Mouse (Mus musculus) midbrain, embryonic 15.5 days (tissue): ENCODE results near the gene Sf1. TPM values are rescaled to one million over a fixed set of nuclear protein-coding genes. Genes with fewer than 3 reads are reported as not detected.
A peak's percentile ranks its signal among the peaks of the same experiment; 100 is the strongest.

Source experiments
- ATAC-seq: fragments of 200-750 bp; cut with Nextera tagmentation; replicated peaks from 2 replicates; pipeline ENCODE4 v1.8.0; 2017; ENCODE audit warnings: moderate TSS enrichment
- H3K27ac ChIP-seq: fragments of 300-500 bp; sonication (generic); 2 replicates; pipeline ENCODE4 v1.5.1; 2015; ENCODE audit warnings: mild to moderate bottlenecking, inconsistent platforms
- H3K27me3 ChIP-seq: fragments of 300-500 bp; sonication (generic); replicated peaks from 2 replicates; pipeline ENCODE4 v1.6.1; 2015; ENCODE audit warnings: inconsistent platforms
- H3K36me3 ChIP-seq: fragments of 300-500 bp; sonication (generic); replicated peaks from 2 replicates; pipeline ENCODE4 v1.6.1; 2015; ENCODE audit warnings: inconsistent platforms
- H3K4me1 ChIP-seq: fragments of 300-500 bp; sonication (generic); 2 replicates; pipeline ENCODE4 v1.6.1; 2015; ENCODE audit warnings: inconsistent platforms
- H3K4me2 ChIP-seq: fragments of 300-500 bp; sonication (generic); 2 replicates; pipeline ENCODE4 v1.6.1; 2015; ENCODE audit warnings: inconsistent platforms, mild to moderate bottlenecking, moderate library complexity
- H3K4me3 ChIP-seq: fragments of 300-500 bp; sonication (generic); 2 replicates; pipeline ENCODE4 v1.5.1; 2015; ENCODE audit warnings: mild to moderate bottlenecking, inconsistent platforms
- H3K9ac ChIP-seq: fragments of 300-500 bp; sonication (generic); 2 replicates; pipeline ENCODE4 v1.6.1; 2015; ENCODE audit warnings: mild to moderate bottlenecking, inconsistent platforms
- H3K9me3 ChIP-seq: fragments of 300-500 bp; sonication (generic); 2 replicates; pipeline ENCODE4 v1.6.1; 2016; ENCODE audit warnings: inconsistent platforms
- WGBS: fragments of 180-500 bp; shearing (Covaris S2); methylation state at CpG from one replicate; pipeline ENCODE4 v1.1.7; 2015; ENCODE audit warnings: mixed read lengths; 5-methylcytosine and 5-hydroxymethylcytosine counted together
- polyA plus RNA-seq: library from polyadenylated mRNA; unstranded; fragments of >200 nt; fragmentation: Nextera tagmentation; extraction: Ambion mirVana; gene quantifications from 2 replicates; pipeline ENCODE4 v1.2.1, GENCODE M21; 2015

Gene Sf1
- polyA plus RNA-seq, 1 experiment from 2014 or later: 112 TPM

- WGBS: 87% methylated on average over 19 of the region's 19 CpGs
- ATAC-seq: no peak
- Histone ChIP-seq H3K27me3 (0 out of 2 replicates have a peak, but pooled peaks cover 3% of the 10 kb centered on the region), H3K4me1 (peaks cover 7% of the 10 kb centered on the region), H3K4me2 (no peak overlapping the region), H3K9me3 (no peaks in the 10 kb centered on the region), H3K27ac (no peak overlapping the region), H3K9ac (no peak overlapping the region), H3K36me3 (peaks cover 47% of the 10 kb centered on the region), H3K4me3 (no peak overlapping the region)
Observed at GRCm38 (mm10) chr19:6343066-6343925, 20.2 kb upstream of the Sf1 start.

GRCm38 (mm10) chr19:6343996-6344395 lies 19.5 kb upstream of the Sf1 start:
- Histone ChIP-seq H3K27me3 (0 out of 2 replicates have a peak, but pooled peaks cover 3% of the 10 kb centered on the region), H3K9me3 (no peaks in the 10 kb centered on the region), H3K9ac (no peak overlapping the region), H3K4me3 (no peak overlapping the region), H3K36me3 (peaks cover 42% of the 10 kb centered on the region), H3K4me1 (peaks cover 7% of the 10 kb centered on the region), H3K27ac (no peak overlapping the region), H3K4me2 (no peak overlapping the region)
- 88% methylated on average over 5 of the region's 5 CpGs for WGBS
- no peak for ATAC-seq

- Histone ChIP-seq H3K4me3 (no peak overlapping the region), H3K36me3 (peaks cover 36% of the 10 kb centered on the region; the same call in 1 of the 2 replicates), H3K27me3 (no peaks in the 10 kb centered on the region), H3K9ac (no peak overlapping the region), H3K27ac (no peak overlapping the region), H3K4me1 (peaks cover 4% of the 10 kb centered on the region), H3K4me2 (no peak overlapping the region), H3K9me3 (no peaks in the 10 kb centered on the region)
- 97% methylated on average over 5 of the region's 5 CpGs for WGBS
- no peak for ATAC-seq
Observed at GRCm38 (mm10) chr19:6346023-6346422, 17.5 kb upstream of the Sf1 start.

GRCm38 (mm10) chr19:6346661-6347060 lies 16.8 kb upstream of the Sf1 start:
- no peak overlapping the region for H3K27ac ChIP-seq
- peaks cover 39% of the 10 kb centered on the region; the same call in 1 of the 2 replicates for H3K36me3 ChIP-seq
- no peaks in the 10 kb centered on the region for H3K9me3 ChIP-seq

GRCm38 (mm10) chr19:6347615-6348014 lies 15.9 kb upstream of the Sf1 start:
- no peak overlapping the region for H3K4me3 ChIP-seq
- 96% methylated on average over 4 of the region's 4 CpGs for WGBS

More at GRCm38 (mm10) chr19:6346661-6347060, 16.8 kb upstream of the Sf1 start:
- Histone ChIP-seq H3K27me3 (no peaks in the 10 kb centered on the region), H3K4me3 (no peak overlapping the region), H3K4me1 (no peaks in the 10 kb centered on the region), H3K9ac (no peak overlapping the region), H3K4me2 (no peak overlapping the region)
- WGBS: 89% methylated on average over 10 of the region's 10 CpGs
- ATAC-seq: no peak

GRCm38 (mm10) chr19:6348717-6349116 lies 14.8 kb upstream of the Sf1 start:
- Histone ChIP-seq H3K9me3 (no peaks in the 10 kb centered on the region), H3K4me2 (no peak overlapping the region), H3K4me3 (no peak overlapping the region), H3K27ac (no peak overlapping the region), H3K36me3 (peaks cover 39% of the 10 kb centered on the region; the same call in 1 of the 2 replicates), H3K9ac (no peak overlapping the region), H3K27me3 (no peaks in the 10 kb centered on the region), H3K4me1 (no peaks in the 10 kb centered on the region)
- no peak for ATAC-seq
- 70% methylated on average over 9 of the region's 9 CpGs for WGBS

More at GRCm38 (mm10) chr19:6347615-6348014, 15.9 kb upstream of the Sf1 start:
- Histone ChIP-seq H3K9ac (no peak overlapping the region), H3K4me1 (no peaks in the 10 kb centered on the region), H3K27ac (no peak overlapping the region), H3K9me3 (no peaks in the 10 kb centered on the region), H3K36me3 (peaks cover 39% of the 10 kb centered on the region; the same call in 1 of the 2 replicates), H3K27me3 (no peaks in the 10 kb centered on the region), H3K4me2 (no peak overlapping the region)
- no peak for ATAC-seq

GRCm38 (mm10) chr19:6349215-6349983 lies 14.1 kb upstream of the Sf1 start:
- no peaks in the 10 kb centered on the region for H3K4me1 ChIP-seq
- H3K27me3 ChIP-seq: no peaks in the 10 kb centered on the region
- no peaks in the 10 kb centered on the region for H3K9me3 ChIP-seq
- WGBS: 52% methylated on average over 14 of the region's 14 CpGs
- H3K36me3 ChIP-seq: peaks cover 33% of the 10 kb centered on the region; the same call in 1 of the 2 replicates
- H3K9ac ChIP-seq: no peak overlapping the region
- no peak overlapping the region for H3K27ac ChIP-seq
- H3K4me3 ChIP-seq: no peak overlapping the region
- no peak overlapping the region for H3K4me2 ChIP-seq
- ATAC-seq: no peak

- H3K9ac ChIP-seq: no peak overlapping the region
- H3K27ac ChIP-seq: no peak overlapping the region
- WGBS: 70% methylated on average over 14 of the region's 14 CpGs
- no peak for ATAC-seq
- H3K4me2 ChIP-seq: no peak overlapping the region
- H3K4me1 ChIP-seq: no peaks in the 10 kb centered on the region
- no peaks in the 10 kb centered on the region for H3K9me3 ChIP-seq
- peaks cover 21% of the 10 kb centered on the region; the same call in 1 of the 2 replicates for H3K36me3 ChIP-seq
- H3K27me3 ChIP-seq: no peaks in the 10 kb centered on the region
- H3K4me3 ChIP-seq: no peak overlapping the region
Observed at GRCm38 (mm10) chr19:6351431-6352106, 11.9 kb upstream of the Sf1 start.

GRCm38 (mm10) chr19:6352107-6352505 lies 11.4 kb upstream of the Sf1 start:
- no peaks in the 10 kb centered on the region for H3K27me3 ChIP-seq
- H3K4me2 ChIP-seq: no peak overlapping the region
- 90% methylated on average over 2 of the region's 2 CpGs for WGBS
- no peak for ATAC-seq
- H3K4me1 ChIP-seq: no peaks in the 10 kb centered on the region
- no peak overlapping the region for H3K4me3 ChIP-seq
- H3K36me3 ChIP-seq: peaks cover 16% of the 10 kb centered on the region; the same call in 1 of the 2 replicates
- no peaks in the 10 kb centered on the region for H3K9me3 ChIP-seq
- H3K27ac ChIP-seq: no peak overlapping the region
- H3K9ac ChIP-seq: no peak overlapping the region

- Histone ChIP-seq H3K4me1 (no peaks in the 10 kb centered on the region), H3K4me3 (no peak overlapping the region), H3K27ac (no peak overlapping the region), H3K9ac (no peak overlapping the region), H3K9me3 (no peaks in the 10 kb centered on the region), H3K36me3 (0 out of 2 replicates have a peak, but pooled peaks cover 10% of the 10 kb centered on the region), H3K27me3 (no peaks in the 10 kb centered on the region), H3K4me2 (no peak overlapping the region)
- peak; percentile 16; the same call in 1 of the 2 replicates for ATAC-seq
- WGBS: 81% methylated on average over 7 of the region's 7 CpGs
Observed at GRCm38 (mm10) chr19:6354030-6354429, 9.5 kb upstream of the Sf1 start.

- H3K27ac ChIP-seq: no peak overlapping the region
- no peak overlapping the region for H3K9ac ChIP-seq
- peaks cover 7% of the 10 kb centered on the region for H3K36me3 ChIP-seq
- H3K4me1 ChIP-seq: peaks cover 21% of the 10 kb centered on the region
- ATAC-seq: no peak
- H3K27me3 ChIP-seq: no peaks in the 10 kb centered on the region
- H3K4me3 ChIP-seq: no peak overlapping the region
- no peaks in the 10 kb centered on the region for H3K9me3 ChIP-seq
- 92% methylated on average over 3 of the region's 3 CpGs for WGBS
- no peak overlapping the region for H3K4me2 ChIP-seq
Observed at GRCm38 (mm10) chr19:6361291-6361690, 2.2 kb upstream of the Sf1 start.

GRCm38 (mm10) chr19:6363091-6363410 lies 439 bp upstream of the Sf1 start:
- no peaks in the 10 kb centered on the region for H3K9me3 ChIP-seq
- WGBS: under 1% methylated on average over 11 of the region's 11 CpGs
- ATAC-seq: no peak

More at GRCm38 (mm10) chr19:6363091-6363410, 439 bp upstream of the Sf1 start:
- Histone ChIP-seq H3K4me2 (peak overlapping the region; percentile 88), H3K27ac (peak overlapping the region; percentile 99), H3K9ac (peak overlapping the region; percentile 7), H3K4me3 (peak overlapping the region; percentile 96), H3K4me1 (peaks cover 29% of the 10 kb centered on the region), H3K36me3 (peaks cover 20% of the 10 kb centered on the region), H3K27me3 (no peaks in the 10 kb centered on the region)
